Mouse (Mus musculus) ES-E14 (cell line): ENCODE data around the gene Il17ra. TPM values are rescaled to one million over a fixed set of nuclear protein-coding genes. Genes with fewer than 3 reads are reported as not detected.

Experiments
- DNase-seq: peaks from one replicate; pipeline ENCODE4 v3.0.0-alpha.2; 2013; ENCODE audit warnings: low read depth, low spot score
- H3K27ac ChIP-seq: 2 replicates; pipeline ENCODE4 v1.5.1; 2012; ENCODE audit warnings: low read depth, mild to moderate bottlenecking, low read length, moderate library complexity, mixed read lengths; ENCODE audit not compliant: poor library complexity, insufficient read depth, severe bottlenecking
- H3K36me3 ChIP-seq: 2 replicates; pipeline ENCODE4 v1.6.1; 2012; ENCODE audit warnings: mild to moderate bottlenecking, low read length, moderate library complexity, mixed read lengths; ENCODE audit not compliant: control insufficient read depth, poor library complexity, insufficient read depth, severe bottlenecking
- H3K4me1 ChIP-seq, 2 experiments: fragments of 150-350 bp in 1 of 2; sonication (generic) in 1 of 2; 2 replicates each; pipeline ENCODE4 v1.6.1; 2012; ENCODE audit warnings: low read length in 2 of 2, mild to moderate bottlenecking in 1 of 2, mixed read lengths in 1 of 2; ENCODE audit not compliant: control insufficient read depth in 2 of 2, insufficient read depth in 2 of 2, poor library complexity in 1 of 2
- H3K4me3 ChIP-seq, 2 experiments: fragments of 150-350 bp in 1 of 2; sonication (generic) in 1 of 2; 2 replicates each; pipeline ENCODE4 v1.5.1; 2012; ENCODE audit warnings: low read length in 2 of 2, low read depth in 1 of 2, mild to moderate bottlenecking in 1 of 2, mixed read lengths in 1 of 2; ENCODE audit not compliant: insufficient read depth in 1 of 2, poor library complexity in 1 of 2, severe bottlenecking in 1 of 2
- H3K9ac ChIP-seq: 2 replicates; pipeline ENCODE4 v1.6.1; 2012; ENCODE audit warnings: low read depth, mild to moderate bottlenecking, low read length, mixed read lengths; ENCODE audit not compliant: poor library complexity, insufficient read depth, severe bottlenecking
- H3K9me3 ChIP-seq: fragments of 150-350 bp; sonication (generic); 2 replicates; pipeline ENCODE4 v1.6.1; 2012; ENCODE audit warnings: low read depth, mild to moderate bottlenecking, low read length; ENCODE audit not compliant: control insufficient read depth, insufficient read depth
- CHD2 ChIP-seq: IDR thresholded peaks from 2 replicates; pipeline ENCODE4 v1.6.1; 2014; ENCODE audit warnings: mild to moderate bottlenecking, low read depth, low read length, inconsistent platforms
- HCFC1 ChIP-seq: IDR thresholded peaks from 2 replicates; pipeline ENCODE4 v1.6.1; 2012; ENCODE audit warnings: low read length, inconsistent platforms, borderline replicate concordance; ENCODE audit not compliant: insufficient read depth
- MAFK ChIP-seq: IDR thresholded peaks from 2 replicates; pipeline ENCODE4 v1.6.1; 2014; ENCODE audit warnings: mild to moderate bottlenecking, low read depth, low read length, inconsistent platforms; ENCODE audit not compliant: insufficient read depth
- ZC3H11A ChIP-seq: IDR thresholded peaks from 2 replicates; pipeline ENCODE4 v1.6.1; 2012; ENCODE audit warnings: low read depth, mild to moderate bottlenecking, inconsistent platforms, low read length, borderline replicate concordance
- ZNF384 ChIP-seq: IDR thresholded peaks from 2 replicates; pipeline ENCODE4 v1.6.1; 2012; ENCODE audit warnings: low read depth, low read length, inconsistent platforms
- in situ Hi-C, 2 experiments: fragments of 600-800 bp; cut with MboI; formaldehyde crosslinking; loops; one replicate each; pipeline ENCODE4 v1.15.1; 2025; ENCODE audit warnings: low sequenced_read_pairs in 2 of 2, inconsistent platforms in 1 of 2; ENCODE audit not compliant: unreplicated experiment in 2 of 2
- total RNA-seq: library from RNA; depleted of rRNA; stranded (reverse); fragments of 300-350 nt; gene quantifications from 2 replicates; pipeline ENCODE4 v1.2.3, GENCODE M21; 2012

Gene Il17ra
- total RNA-seq, 1 experiment: 7.0 TPM

DNA sequence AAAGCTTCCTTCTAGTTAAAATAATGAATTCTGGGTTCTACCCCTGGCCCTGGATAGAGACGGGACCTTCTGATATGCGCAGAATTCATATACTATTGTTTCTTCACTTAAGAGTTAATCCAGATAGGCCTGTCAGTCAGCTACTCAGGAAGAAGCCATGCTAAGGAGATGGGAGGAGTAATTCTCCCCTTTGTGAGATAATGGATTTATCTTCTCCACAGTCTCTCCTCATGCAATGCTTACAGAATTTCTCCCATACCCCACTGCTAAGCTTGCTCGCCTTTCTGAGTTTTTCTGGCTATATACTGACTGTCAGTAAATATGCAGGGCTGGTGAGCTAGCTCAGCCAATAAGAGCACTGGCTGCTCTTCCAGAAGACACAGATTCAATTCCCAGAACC is 12.8 kb upstream of the Il17ra start:
- Histone ChIP-seq H3K9ac (no peak overlapping the region), H3K4me1 (no peaks in the 10 kb centered on the region), H3K27ac (no peak overlapping the region), H3K36me3 (no peaks in the 10 kb centered on the region), H3K4me3 (no peak overlapping the region), H3K9me3 (no peaks in the 10 kb centered on the region)
- in situ Hi-C loops: no loop called here
- no peak for TF ChIP-seq CHD2
- no peak for DNase-seq

DNA sequence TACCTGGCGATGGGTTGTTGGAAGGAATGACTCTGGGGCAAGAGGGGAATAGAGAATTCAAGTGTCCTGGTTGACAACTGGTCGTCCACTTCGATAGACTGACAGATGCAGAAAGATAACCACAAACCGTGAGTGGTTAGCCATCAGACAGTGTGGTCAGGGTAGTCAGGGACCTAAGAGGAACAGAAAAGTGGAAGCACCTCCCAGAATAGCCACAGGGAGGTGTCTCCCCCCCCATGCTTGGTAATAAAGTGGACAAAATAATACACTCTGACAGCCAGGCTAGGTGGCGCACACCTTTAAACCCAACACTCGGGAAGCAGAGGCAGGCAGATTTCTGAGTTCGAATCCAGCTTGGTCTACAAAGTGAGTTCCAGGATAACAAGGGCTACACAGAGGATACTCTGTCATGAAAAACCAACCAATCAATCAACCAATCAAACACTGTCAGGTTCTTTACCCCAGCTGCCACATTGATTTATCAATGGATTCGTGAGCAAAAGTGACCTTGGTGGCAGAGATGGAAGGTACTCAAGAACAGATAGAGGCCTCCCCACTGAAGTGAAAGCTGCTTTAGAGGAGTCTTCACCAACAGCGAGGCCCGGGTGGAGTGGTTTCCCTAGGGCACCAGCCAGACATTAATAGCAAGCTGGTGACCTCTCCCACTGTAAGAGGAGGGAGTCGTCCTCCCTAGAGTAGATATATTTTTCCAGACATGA is 10.5 kb upstream of the Il17ra start:
- no peaks in the 10 kb centered on the region for H3K4me1 ChIP-seq
- H3K27ac ChIP-seq: no peak overlapping the region
- in situ Hi-C loops: no loop called here
- no peak overlapping the region for H3K9ac ChIP-seq
- TF ChIP-seq CHD2 (no peak), ZC3H11A (no peak)
- no peak overlapping the region for H3K4me3 ChIP-seq
- DNase-seq: no peak
- no peaks in the 10 kb centered on the region for H3K36me3 ChIP-seq
- no peaks in the 10 kb centered on the region for H3K9me3 ChIP-seq

DNA sequence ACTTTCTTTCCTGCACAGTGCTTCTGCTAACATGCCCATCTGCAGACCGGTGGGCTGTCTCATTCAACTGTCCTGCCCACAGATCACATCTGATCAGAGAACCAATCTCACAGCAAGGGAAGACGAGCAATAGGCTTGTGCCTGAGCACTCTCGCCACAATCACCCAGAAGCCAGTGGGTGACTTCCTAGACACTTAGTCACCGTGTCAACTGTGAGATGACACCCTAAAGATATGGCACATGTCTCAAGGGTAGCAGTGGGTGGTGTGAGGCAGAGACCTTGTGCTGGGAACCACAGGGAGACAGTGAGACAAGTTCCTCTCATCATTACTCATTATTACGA is 10.0 kb upstream of the Il17ra start:
- Histone ChIP-seq H3K4me1 (no peaks in the 10 kb centered on the region), H3K27ac (no peak overlapping the region), H3K36me3 (no peaks in the 10 kb centered on the region), H3K9ac (no peak overlapping the region), H3K4me3 (no peak overlapping the region), H3K9me3 (no peaks in the 10 kb centered on the region)
- in situ Hi-C loops: no loop called here
- DNase-seq: no peak
- TF ChIP-seq ZNF384 (no peak), CHD2 (no peak), MAFK (no peak), ZC3H11A (no peak), HCFC1 (no peak)

DNA sequence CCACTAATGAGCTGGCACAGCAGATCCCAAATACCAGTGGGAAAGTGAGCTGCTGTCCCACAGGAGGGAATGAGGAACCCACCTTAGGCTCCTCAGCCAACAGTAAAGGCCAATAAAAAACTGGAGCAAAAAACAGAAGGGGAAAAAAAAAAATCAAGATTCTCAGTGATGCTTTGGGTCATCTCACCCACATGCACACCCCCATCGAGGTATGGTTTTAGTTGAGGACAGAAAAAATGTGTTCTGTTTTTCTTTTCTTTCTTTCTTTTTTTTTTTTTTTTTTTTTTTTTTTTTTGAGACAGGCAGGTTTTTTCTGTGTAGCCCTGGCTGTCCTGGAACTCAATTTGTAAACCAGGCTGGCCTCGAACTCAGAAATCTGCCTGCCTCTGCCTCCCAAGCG is 9.5 kb upstream of the Il17ra start:
- H3K4me1 ChIP-seq: no peaks in the 10 kb centered on the region
- H3K9ac ChIP-seq: no peak overlapping the region
- H3K36me3 ChIP-seq: no peaks in the 10 kb centered on the region
- no peaks in the 10 kb centered on the region for H3K9me3 ChIP-seq
- TF ChIP-seq CHD2: no peak
- 0 out of 2 replicates have a peak, but pooled peaks have one; percentile 40 for TF ChIP-seq ZNF384
- no peak overlapping the region for H3K27ac ChIP-seq
- DNase-seq: no peak
- in situ Hi-C loops: no loop called here
- no peak overlapping the region for H3K4me3 ChIP-seq

DNA sequence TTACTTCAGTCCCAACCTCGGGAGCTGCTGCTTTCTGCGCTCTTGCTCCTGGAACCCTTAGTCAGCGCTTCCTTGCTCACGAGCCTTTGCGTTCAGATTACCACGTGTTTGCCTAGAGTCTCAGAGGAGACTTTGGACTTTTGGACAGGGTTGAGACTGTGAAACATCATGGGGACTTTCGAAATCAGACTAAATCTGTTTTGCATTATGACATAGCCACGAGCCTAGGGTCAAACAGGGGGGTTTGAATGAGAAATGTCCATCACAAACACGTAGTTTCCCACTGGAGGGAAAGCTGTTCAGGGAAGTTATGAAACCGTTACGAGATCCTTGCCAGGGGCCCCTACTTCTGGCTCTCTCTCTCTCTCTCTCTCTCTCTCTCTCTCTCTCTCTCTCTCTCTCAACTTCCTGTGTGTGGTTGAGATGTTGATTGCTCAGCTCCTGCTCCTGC is 8.4 kb upstream of the Il17ra start:
- no peak for DNase-seq
- TF ChIP-seq MAFK: peak; percentile 68; the same call in 1 of the 2 replicates
- no peak for TF ChIP-seq CHD2
- Histone ChIP-seq H3K27ac (no peak overlapping the region), H3K4me3 (no peak overlapping the region), H3K36me3 (no peaks in the 10 kb centered on the region), H3K9me3 (no peaks in the 10 kb centered on the region), H3K9ac (no peak overlapping the region), H3K4me1 (no peaks in the 10 kb centered on the region)
- in situ Hi-C loops: no loop called here
